Mouse (Mus musculus) mouse trophoblast stem cell (cell line): ENCODE data around the gene Micu1.
"Not testable (repeated sequence)": the region's sequence is repeated elsewhere in the genome, so short reads cannot be mapped to it uniquely, and the experiment has no call there.

Experiments used
- in situ Hi-C, 2 experiments: fragments of 300-500 bp; cut with MseI, MboI; formaldehyde crosslinking; loops; 2 replicates in 1 of 2; 3 replicates in 1 of 2; pipeline ENCODE4 v1.15.1; 2025

Gene Micu1

DNA sequence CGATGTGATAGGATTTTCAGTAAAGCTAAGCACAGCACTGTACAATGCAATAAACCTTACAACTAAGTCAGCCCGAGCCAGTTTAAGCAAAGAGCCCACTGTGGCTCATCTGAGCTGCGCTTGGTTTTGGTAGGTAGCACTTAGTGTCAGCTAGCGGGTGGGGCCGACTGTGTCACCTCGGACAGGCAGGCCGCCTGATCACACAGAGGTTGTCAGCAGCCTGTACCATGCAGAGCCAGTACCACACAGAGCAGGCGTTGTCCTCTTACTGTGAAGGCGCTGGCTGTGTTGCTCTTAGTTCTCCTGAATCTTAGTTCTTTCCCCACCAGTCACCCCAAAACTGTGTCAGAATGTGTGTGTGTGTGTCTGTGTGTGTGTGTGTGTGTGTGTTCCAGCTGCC is 146.7 kb downstream of the Micu1 start:
- in situ Hi-C loops: no loop called here

DNA sequence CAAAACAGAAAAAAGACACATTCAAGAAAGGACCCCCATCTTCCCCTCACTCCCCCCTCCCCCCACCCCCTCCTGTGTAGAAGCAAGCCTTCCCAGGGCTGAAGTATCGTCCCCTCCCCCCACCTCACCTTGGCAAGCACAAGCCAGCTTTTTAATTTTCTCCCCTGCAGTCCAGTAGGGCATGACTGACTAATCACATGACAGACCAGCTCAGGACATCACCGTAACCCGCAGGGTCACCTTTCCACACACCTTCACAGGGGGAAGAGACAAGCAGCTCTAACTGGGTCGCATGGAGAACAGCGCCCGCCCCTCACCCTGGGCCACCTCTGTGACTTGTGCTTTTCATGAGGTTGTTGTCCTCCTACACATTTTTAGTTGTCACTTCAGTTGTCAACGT is 147.1 kb downstream of the Micu1 start:
- in situ Hi-C loops: no loop called here

DNA sequence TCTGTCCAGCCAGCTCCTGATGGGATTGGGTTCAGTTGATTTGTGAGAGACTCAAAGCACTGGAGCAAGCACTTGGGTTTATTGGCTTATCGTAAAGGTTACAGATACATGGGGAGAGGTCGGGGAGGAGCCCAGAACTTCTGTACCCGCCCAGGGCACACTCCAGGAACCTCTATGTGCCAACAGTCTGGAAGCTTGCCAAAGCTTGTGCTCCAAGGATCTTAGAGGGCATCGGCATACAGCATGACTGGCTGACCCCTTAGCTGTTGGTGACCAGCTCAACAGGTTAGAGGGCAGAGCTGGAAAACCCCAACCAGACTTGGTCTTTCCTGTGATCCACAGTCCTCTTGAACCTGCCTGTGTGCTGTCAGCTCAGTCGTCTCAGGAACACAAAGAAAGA is 154.9 kb downstream of the Micu1 start:
- in situ Hi-C loops: no loop called here

DNA sequence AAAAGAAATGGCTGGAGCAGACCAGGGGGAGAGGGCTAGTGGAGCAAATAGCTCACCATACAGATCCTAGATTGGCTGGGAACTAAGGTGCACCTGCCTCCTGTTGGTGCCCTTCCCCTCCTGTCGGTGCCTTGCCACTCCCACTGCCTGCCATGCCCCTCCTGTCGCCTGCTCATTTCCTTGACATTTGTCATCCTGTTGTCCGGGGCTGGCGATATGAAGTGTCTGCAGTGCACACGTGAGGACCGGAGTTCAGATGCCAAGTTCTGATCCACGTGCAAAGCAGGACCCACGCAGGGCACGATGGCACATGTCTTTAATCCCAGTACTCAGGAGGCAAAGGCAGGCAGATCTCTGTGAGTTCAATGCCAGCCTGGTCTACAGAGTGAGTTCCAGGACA is 158.4 kb downstream of the Micu1 start:
- in situ Hi-C loops: no loop called here

DNA sequence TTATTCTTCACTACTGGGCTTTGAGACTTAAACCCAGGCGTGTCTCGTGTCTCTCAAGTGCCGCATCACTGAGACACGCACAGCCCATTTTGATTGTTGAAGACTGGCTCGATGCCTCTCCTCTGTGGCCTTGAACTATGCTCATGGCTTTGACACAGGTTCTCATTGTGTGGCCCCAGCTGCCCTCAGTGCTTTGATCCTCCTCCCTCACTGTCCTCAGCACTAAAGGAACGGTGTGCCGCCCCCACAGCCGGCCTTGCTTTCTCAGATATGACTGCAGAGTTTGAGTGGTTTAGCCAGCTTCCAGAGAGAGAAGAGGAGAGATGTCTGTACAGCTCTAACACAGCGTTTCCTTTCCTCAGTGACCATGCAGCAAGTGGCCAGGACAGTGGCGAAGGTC is 158.9 kb downstream of the Micu1 start:
- in situ Hi-C loops: no loop called here

DNA sequence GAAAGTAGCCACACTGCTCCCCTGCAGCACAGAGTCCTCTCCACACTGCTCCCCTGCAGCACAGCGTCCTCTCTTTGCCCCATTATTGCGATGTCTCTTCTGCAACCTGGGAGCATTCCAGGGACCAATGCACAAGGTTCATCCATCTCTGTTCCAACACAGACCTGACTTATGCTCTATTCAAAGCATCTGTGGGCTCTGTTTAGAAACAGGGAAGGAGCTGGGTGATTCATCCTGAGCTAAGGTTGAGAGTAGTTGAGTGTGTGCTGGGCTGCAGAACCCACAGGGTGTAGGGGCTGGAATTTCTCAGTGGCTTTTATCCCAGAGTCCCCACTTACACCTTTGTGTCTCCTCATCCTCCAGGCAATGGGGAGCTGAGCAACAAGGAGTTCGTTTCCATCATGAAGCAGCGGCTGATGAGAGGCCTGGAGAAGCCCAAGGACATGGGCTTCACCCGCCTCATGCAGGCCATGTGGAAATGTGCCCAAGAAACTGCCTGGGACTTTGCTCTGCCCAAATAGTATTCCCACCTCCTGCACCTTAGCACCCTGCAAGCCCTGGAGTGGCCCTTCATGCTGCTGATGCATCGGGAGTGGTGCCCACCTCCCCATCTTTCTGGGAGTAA is 160.7 kb downstream of the Micu1 start:
- in situ Hi-C loops: no loop called here

DNA sequence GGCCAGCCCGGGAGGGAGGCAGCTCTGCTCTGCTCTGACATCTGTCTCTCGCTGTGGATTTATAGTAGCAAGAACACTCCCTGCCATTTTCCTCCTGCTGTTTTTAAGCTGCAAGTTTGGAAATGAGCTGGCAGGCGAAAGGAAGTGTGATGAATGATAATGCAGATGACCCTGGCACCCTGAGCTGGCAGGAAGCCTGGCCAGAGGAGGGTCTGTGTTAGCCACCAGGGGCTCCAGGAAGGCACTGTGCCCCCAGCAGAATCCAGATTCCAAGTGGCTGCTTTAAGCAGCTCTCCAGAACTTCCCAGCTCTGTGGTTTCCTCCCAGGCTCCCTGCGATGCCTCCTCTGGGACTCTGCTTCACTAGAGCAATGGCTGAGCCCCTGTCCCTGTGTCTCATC is 161.3 kb downstream of the Micu1 start:
- in situ Hi-C loops: no loop called here

DNA sequence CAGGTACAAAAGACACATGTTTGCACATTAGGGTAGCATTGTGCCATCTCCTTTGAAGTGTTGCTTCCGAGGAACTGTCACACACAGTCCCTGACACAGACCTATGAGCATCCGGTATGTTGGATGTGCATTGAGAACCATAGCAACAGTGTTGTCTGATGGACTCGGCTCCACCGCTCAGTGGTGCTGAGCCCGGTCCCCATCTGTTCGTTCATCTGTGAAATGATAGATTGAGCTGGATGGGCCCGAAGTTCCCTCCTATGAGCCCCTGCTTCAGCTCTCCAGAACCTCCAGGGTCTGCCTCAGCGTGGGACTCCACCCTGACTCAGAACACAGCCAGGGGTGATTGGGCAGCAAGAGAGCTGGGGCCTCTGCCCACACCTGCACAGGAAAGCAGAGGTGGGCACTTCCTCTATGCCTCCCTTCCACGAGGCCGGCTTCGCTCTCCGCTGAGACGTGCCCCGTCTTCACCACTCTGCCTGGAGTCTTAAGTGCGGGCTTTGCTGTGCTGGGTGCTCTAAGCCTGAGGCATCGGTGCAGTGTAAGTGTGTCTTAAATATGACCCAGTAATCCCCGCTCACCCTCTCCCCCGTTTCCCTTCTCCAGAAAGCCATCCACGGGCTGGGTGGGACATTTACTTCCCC is 162.1 kb downstream of the Micu1 start:
- in situ Hi-C loops: no loop called here

DNA sequence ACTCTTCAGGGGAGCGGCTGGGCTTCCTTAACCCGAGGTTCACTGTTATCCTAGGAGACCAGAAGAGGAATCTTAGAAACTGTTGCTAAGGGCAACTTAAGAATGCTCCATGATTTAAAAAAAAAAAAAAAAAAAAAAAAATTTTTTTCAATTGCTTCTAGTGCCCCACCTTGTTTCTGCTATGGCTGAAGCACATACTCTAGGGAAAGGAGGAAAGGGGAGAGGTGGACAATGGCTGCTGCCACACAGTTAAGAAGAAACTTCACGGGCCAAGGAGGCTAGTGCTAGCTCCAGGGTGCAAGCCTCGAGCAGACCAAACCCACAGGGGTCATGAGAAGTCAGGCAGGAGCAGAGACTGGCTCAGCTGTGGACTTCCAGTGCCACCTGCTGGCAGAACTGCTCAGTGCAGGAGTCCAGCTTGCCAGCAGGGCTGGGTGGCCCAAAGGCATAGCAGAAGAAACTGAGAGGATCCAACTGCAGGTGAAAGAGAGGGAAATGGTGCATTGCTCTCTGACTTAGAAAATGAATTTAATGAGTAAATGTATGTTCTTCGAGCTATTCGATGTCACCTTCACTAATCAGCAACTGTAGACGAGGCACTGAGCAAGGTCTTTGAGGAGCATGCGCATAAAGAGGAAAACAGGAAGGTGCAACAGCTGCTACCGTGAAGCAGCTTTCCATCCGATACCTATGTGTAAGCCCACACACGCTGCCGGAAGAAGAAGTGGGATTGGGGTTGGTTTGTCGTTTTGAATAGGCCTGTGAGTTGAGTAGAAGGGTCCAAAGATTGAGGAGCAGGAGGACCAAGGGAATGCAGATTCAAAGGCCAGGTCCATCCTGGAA is 162.8 kb downstream of the Micu1 start:
- in situ Hi-C loops: no loop called here

DNA sequence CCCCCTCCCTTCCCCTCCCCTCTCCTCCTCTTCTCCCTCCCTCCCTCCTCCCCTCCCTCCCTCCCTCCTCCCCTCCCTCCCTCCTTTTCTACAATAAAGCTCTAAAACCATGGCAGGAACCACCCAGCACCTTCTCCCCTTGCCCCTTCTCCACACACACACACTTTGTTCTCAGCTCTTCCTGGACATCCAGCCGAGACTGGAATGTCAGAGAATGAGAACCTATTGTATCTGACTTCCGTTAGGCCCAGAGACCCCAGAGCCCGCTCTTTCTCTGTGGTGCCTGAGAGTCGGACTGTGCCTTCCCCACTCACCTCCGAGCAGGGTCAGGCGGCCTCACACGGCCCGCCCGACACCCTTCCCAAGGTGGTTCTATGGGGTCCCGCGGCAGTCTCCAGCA is 166.0 kb downstream of the Micu1 start:
- in situ Hi-C loops: no loop called here

DNA sequence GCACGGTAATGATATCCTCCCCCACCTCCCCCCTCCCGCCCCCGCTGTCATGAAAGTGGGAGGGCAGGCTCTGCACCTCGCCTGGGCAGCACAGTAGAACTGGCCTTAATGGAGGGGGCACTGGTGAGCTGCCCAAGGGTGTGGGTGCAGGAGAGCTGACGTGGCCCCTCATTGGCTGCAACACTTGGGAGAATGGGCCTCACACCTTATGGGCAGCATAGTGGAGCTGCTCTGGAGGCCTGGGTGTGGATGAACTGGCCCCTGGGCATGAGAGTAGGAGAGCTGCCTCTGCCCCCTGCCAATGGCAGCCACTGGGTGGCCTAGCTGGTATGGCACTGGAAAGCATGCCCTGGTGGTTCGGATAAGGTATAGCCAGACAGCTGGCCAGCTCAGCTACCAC is 167.8 kb downstream of the Micu1 start:
- in situ Hi-C loops: no loop called here

DNA sequence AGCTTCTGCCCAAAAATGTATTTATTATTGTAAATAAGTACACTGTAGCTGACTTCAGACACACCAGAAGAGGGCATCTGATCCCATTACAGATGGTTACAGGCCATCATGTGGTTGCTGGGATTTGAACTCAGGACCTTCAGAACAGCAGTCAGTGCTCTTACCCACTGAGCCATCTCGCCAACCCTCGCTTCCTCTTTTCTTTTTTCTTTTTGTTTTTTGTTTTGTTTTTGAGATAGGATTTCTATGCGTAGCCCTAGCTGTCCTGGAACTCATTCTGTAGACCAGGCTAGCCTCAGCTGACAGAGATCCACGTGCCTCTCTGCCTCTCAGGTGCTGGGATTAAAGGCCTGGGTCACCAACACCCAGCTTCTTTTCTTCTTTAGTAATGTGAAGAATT is 170.4 kb downstream of the Micu1 start:
- in situ Hi-C loops: not testable (repeated sequence)

DNA sequence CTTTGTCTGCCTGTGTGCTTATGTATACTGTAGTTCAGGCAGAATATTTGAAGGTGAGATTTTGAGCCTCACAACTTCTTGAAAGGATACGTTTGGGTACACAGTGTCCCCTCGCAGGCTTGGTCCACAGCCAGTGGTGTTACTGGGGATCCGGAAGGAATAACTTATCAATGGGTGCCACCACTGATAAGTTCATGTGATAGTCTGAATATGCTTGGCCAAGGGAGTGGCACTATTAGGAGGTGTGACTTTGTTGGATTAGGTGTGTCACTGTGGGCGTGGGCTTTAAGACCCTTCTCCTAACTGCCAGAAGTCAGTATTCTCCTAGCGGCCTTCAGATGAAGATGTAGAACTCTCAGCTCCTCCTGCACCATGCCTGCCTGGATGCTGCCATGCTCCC is 170.9 kb downstream of the Micu1 start:
- in situ Hi-C loops: no loop called here

DNA sequence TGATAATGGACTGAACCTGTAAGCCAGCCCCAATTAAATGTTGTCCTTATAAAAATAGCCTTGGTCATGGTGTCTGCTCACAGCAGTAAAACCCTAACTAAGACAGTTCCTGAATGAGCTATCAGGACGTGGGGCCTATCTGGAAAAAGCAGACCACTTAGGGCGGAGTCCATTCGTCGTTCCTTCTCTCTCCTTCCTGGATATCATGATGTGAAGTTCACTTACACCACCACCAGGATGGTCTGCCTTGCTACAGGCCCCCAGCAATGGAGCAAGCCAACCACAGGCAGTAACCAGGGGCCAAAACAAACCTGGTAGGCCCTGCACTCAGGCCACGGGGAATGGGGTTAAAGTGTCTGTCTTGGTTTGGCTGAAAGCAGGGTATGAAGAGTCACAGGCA is 171.3 kb downstream of the Micu1 start:
- in situ Hi-C loops: no loop called here

DNA sequence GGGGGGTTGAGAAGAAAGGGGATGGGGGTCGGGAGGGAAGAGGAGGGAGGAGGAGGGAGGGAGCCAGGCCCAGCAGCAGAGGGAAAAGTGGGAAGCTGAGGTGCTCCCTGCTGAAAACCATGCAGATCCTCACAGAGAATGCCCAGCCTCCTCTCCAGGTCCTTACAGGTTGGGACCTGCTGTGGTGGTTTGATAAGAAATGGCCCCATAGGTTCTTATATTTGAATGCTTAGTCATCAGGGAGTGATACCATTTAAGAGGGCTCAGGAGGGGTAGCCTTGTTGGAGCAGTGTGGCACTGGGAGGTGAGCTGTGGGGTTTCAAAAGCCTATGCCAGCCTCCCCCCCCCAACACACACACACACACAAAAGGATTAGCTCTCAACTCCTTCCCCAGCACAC is 173.1 kb downstream of the Micu1 start:
- in situ Hi-C loops: no loop called here

DNA sequence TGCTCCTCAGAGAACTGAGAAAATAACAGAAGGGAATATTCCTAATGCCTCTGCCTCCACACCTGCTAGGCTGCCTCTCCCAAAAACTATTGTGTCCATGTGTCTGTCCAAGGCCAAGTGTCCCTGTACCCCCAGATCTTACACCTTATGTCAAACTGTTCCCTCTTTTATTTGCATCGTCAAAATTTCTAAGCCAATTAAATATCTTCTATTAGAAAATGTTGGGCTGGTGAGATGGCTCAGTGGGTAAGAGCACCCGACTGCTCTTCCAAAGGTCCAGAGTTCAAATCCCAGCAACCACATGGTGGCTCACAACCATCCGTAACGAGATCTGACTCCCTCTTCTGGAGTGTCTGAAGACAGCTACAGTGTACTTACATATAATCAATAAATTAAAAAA is 174.4 kb downstream of the Micu1 start:
- in situ Hi-C loops: not testable (repeated sequence)

DNA sequence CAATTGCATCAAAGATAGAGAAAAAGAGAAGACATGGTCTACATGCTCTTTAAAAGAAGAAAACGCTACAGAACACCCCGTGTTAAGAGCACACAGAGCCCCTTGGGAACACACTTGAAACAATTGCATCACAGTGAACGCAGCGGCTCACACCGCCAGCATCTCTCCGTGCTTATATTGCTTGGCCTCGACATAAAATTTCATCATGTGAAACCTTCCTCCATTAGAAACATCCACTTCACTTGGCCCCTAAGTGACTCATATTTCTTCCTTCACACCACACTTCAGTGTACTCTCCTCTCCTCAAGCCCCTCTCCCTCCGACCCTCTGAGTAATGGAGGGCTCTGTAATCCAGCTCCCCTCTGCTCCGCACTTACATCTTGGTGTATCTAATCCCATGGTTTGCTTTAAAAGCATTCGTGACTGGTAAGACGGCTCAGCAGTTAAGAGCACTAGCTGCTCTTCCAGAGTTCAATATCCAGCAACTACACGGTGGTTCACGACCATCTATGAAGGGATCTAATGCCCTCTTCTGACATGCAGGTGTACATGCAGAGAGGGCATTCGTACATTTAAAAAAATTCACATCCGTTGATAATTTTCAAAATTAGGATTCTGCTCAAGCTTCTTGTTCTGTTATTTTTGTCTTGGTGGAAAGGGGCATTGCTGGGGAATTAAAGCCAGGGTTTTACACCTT is 175.3 kb downstream of the Micu1 start:
- in situ Hi-C loops: no loop called here

DNA sequence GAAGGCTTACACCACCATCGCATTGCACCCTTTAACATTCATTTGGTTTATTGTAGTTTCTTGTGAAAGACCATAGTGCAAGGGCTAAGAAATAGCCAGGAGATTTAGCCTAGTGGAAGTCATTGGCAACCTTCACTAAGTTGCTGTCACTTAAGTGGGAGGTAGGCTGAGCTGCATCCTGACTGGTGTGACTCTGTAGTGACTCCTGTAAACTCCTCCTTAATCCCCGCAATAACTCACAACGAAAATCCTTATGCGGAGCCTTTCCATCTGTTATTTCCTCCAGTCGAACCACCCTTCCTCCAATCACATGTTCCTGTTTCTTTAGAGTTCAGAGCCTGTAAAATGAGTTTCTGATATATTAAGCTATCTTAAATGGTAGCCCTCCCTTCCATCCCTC is 176.5 kb downstream of the Micu1 start:
- in situ Hi-C loops: no loop called here

DNA sequence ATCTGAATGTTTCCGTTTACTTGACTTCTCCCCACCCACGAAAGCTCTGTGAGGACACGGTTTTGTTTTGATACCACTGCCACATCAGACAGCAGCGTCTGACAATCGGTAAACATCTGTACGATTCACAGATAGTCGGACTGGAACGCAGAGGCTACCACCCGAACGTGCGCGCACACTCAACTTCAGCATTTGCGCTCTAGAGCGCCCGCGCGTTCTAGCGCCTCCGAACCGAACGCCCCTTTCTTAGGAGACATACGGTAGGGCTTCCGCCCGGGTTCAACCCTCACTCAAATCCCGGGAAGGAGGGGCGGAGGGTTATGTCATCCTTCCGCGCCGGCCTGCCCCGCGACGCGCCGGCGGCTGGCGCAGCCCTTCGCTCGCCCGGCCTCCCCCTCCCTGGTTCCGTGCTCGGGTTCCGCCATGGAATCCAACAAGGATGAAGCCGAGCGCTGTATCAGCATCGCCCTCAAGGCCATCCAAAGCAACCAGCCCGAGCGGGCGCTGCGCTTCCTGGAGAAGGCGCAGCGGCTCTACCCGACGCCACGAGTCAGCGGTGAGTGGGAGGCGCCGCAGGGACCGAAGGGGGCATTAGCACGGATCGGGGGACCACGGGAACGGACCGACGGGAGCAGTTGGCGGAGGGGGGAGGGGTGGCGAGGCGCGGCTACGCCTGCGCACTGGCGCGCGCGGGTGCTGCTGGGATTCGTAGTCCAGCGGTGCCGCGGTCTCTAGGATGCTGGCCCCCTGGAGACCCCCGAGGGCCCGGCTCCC is 177.2 kb downstream of the Micu1 start, which contains the start of gene Dnajb12:
Dnajb12 (plus strand) TSS at position 302 of the 774 bp plus-strand sequence.
- in situ Hi-C loops: no loop called here

DNA sequence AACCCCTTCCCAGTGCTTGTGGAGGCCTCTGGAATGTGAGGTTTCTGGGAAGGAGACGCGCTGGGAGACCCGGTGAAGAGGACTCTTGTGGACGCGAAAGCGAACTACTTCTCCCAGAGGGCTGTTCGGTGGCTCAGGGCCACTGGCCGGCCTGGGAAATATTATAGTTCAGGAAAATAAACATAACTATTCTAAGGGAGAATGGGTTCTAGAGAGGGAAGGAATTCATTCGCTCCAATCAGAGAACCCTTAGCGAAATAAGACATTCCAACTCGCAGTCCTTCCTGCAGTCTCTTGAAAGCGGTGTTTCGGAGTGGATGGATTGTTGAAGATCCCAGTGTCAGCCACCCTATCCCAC is 177.7 kb downstream of the Micu1 start:
- in situ Hi-C loops: no loop called here

DNA sequence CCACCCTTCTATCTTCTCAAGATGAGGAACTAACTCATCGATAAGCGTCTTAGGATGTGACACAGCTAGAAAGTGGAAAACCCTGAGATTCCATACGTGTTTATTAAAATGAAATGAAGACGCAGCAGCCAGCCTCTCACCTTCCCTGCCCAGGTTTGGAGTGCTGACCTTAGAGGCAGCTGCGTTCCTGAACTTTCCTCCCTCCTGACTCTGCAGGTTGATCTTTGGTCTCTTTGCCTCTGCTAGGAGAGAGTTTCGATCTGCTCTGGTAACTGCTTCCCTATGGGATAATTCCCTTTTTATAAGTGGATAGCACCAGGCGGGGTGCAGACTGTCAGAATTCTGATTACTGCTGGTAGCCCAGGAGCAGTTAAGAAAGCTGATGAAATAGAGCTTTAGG is 178.6 kb downstream of the Micu1 start:
- in situ Hi-C loops: no loop called here
